Mouse (Mus musculus) ES-E14 (cell line): ENCODE measurements around the gene Tac2.

Experiments used
- CHD2 ChIP-seq: IDR thresholded peaks from 2 replicates; pipeline ENCODE4 v1.6.1; 2014; ENCODE audit warnings: mild to moderate bottlenecking, low read depth, low read length, inconsistent platforms
- HCFC1 ChIP-seq: IDR thresholded peaks from 2 replicates; pipeline ENCODE4 v1.6.1; 2012; ENCODE audit warnings: low read length, inconsistent platforms, borderline replicate concordance; ENCODE audit not compliant: insufficient read depth
- MAFK ChIP-seq: IDR thresholded peaks from 2 replicates; pipeline ENCODE4 v1.6.1; 2014; ENCODE audit warnings: mild to moderate bottlenecking, low read depth, low read length, inconsistent platforms; ENCODE audit not compliant: insufficient read depth
- ZC3H11A ChIP-seq: IDR thresholded peaks from 2 replicates; pipeline ENCODE4 v1.6.1; 2012; ENCODE audit warnings: low read depth, mild to moderate bottlenecking, inconsistent platforms, low read length, borderline replicate concordance
- ZNF384 ChIP-seq: IDR thresholded peaks from 2 replicates; pipeline ENCODE4 v1.6.1; 2012; ENCODE audit warnings: low read depth, low read length, inconsistent platforms

GRCm38 (mm10) chr10:127744661-127745060, 20.4 kb downstream of the Tac2 start:
- TF ChIP-seq ZC3H11A, result no peak
- no peak for TF ChIP-seq ZNF384
- no peak for TF ChIP-seq MAFK
- no peak for TF ChIP-seq HCFC1
- no peak for TF ChIP-seq CHD2
